Mouse (Mus musculus) monocyte, adult 2 months (primary cell): ENCODE measurements around the gene Trex2.
"Not testable (repeated sequence)": the region's sequence is repeated elsewhere in the genome, so short reads cannot be mapped to it uniquely, and the experiment has no call there.

Experiments
- DNase-seq, 2 experiments: peaks; one replicate each; pipeline ENCODE4 v3.0.0; 2022; ENCODE audit warnings: low spot score in 2 of 2, low read depth in 1 of 2

Trex2 gene

GRCm38 (mm10) chrX:73432850-73433249, 2.3 kb downstream of the Trex2 start:
- no peak for DNase-seq

GRCm38 (mm10) chrX:73430036-73430435, 5.1 kb downstream of the Trex2 start:
- DNase-seq = no peak

- DNase-seq = no peak
Observed at GRCm38 (mm10) chrX:73412767-73413166, 22.4 kb downstream of the Trex2 start.

GRCm38 (mm10) chrX:73410880-73411517, 24.1 kb downstream of the Trex2 start, which contains the start of gene Zfp92:
Gene Zfp92, plus strand, starts transcription at chrX:73411096.
- DNase-seq = no peak

- no peak for DNase-seq
Observed at GRCm38 (mm10) chrX:73401616-73402015, 33.5 kb downstream of the Trex2 start.

GRCm38 (mm10) chrX:73400951-73401350, 34.2 kb downstream of the Trex2 start:
- DNase-seq = no peak

GRCm38 (mm10) chrX:73398636-73399035, 36.5 kb downstream of the Trex2 start, which contains the start of gene Gm18336:
Gene Gm18336, minus strand, starts transcription at chrX:73398736.
- not testable (repeated sequence) for DNase-seq

- no peak for DNase-seq
Observed at GRCm38 (mm10) chrX:73396446-73396845, 38.7 kb downstream of the Trex2 start.

GRCm38 (mm10) chrX:73391481-73391880, 43.7 kb downstream of the Trex2 start:
- no peak for DNase-seq

GRCm38 (mm10) chrX:73384924-73385323, 50.2 kb downstream of the Trex2 start:
- DNase-seq = no peak

GRCm38 (mm10) chrX:73384419-73384818, 50.7 kb downstream of the Trex2 start:
- no peak for DNase-seq
